Mouse (Mus musculus) heart, embryonic 13.5 days (tissue): ENCODE data around the gene Gm4175. TPM values are rescaled to one million over a fixed set of nuclear protein-coding genes. Genes with fewer than 3 reads are reported as not detected.
"Not testable (repeated sequence)": the region's sequence is repeated elsewhere in the genome, so short reads cannot be mapped to it uniquely, and the experiment has no call there.

Experiments used
- ATAC-seq: fragments of 200-750 bp; cut with Nextera tagmentation; 2 replicates; pipeline ENCODE4 v1.8.0; 2017; ENCODE audit warnings: moderate TSS enrichment; ENCODE audit not compliant: insufficient number of reproducible peaks, low FRiP score, low TSS enrichment; ENCODE audit errors: extremely low read depth
- H3K27ac ChIP-seq: fragments of 300-500 bp; sonication (generic); replicated peaks from 2 replicates; pipeline ENCODE4 v1.5.1; 2015; ENCODE audit warnings: moderate library complexity, mild to moderate bottlenecking, inconsistent platforms
- H3K27me3 ChIP-seq: fragments of 300-500 bp; sonication (generic); replicated peaks from 2 replicates; pipeline ENCODE4 v1.6.1; 2015; ENCODE audit warnings: mild to moderate bottlenecking, inconsistent platforms
- H3K36me3 ChIP-seq: fragments of 300-500 bp; sonication (generic); 2 replicates; pipeline ENCODE4 v1.6.1; 2015; ENCODE audit warnings: mild to moderate bottlenecking, inconsistent platforms
- H3K4me1 ChIP-seq: fragments of 300-500 bp; sonication (generic); 2 replicates; pipeline ENCODE4 v1.6.1; 2015; ENCODE audit warnings: inconsistent platforms
- H3K4me2 ChIP-seq: fragments of 300-500 bp; sonication (generic); 2 replicates; pipeline ENCODE4 v1.6.1; 2015; ENCODE audit warnings: inconsistent platforms, mild to moderate bottlenecking, moderate library complexity
- H3K4me3 ChIP-seq: fragments of 300-500 bp; sonication (generic); 2 replicates; pipeline ENCODE4 v1.5.1; 2015; ENCODE audit warnings: moderate library complexity, mild to moderate bottlenecking, inconsistent platforms
- H3K9ac ChIP-seq: fragments of 300-500 bp; sonication (generic); 2 replicates; pipeline ENCODE4 v1.6.1; 2015; ENCODE audit warnings: inconsistent platforms, mild to moderate bottlenecking, moderate library complexity
- H3K9me3 ChIP-seq: fragments of 300-500 bp; sonication (generic); 2 replicates; pipeline ENCODE4 v1.6.1; 2016; ENCODE audit warnings: inconsistent platforms
- WGBS: fragments of 180-500 bp; shearing (Covaris S2); methylation state at CpG from one replicate; pipeline ENCODE4 v1.1.7; 2015; ENCODE audit warnings: mixed read lengths; 5-methylcytosine and 5-hydroxymethylcytosine counted together
- polyA plus RNA-seq: library from polyadenylated mRNA; unstranded; fragments of >200 nt; fragmentation: Nextera tagmentation; extraction: Ambion mirVana; gene quantifications from 2 replicates; pipeline ENCODE4 v1.2.1, GENCODE M21; 2015

Gene Gm4175
- polyA plus RNA-seq: not detected in 2 replicates

DNA sequence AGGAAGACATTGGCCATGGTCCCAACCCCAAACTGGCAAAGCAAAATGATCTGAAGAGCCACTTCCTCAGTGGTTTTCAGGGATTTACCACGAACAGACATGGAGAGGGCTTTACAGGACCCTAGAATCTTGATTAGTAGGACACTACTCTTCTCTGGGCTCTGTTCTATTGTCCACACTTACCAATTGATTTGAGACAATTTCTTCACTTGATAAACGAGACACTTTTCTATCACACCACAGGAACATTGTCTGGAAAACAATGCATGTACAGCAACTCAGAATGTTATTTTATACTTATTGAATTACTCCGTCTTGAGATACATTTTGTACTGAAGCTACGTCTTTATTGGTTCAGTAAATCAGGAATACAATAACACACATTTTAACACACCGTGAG is at the start of gene Gm4175:
Gene Gm4175 (minus strand): TSS at position 101 of the 400 bp plus-strand sequence.
- H3K27ac ChIP-seq, H3K4me3 ChIP-seq, H3K9me3 ChIP-seq, H3K4me1 ChIP-seq, H3K4me2 ChIP-seq, H3K27me3 ChIP-seq, H3K36me3 ChIP-seq, ATAC-seq, H3K9ac ChIP-seq: not testable (repeated sequence)
- no CpG with 5 or more reads among the region's 5 CpGs for WGBS

DNA sequence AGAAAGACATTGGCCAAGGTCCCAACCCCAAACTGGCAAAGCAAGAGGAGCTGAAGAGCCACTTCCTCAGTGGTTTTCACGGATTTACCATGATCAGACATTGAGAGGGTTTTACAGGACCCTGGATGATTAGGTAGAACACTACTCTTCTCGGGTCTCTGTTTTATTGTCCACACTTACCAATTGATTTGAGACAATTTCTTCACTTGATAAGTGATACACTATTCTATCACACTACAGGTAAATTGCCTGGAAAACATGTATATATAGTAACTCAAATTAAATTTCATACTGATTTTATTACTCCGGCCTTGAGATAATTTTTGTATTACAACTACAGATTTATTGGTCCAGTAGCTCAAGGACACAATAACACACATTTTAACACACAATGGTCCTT is 35.4 kb upstream of the Gm4175 start, which contains the start of gene Gm4177:
Gene Gm4177 (minus strand): TSS at position 101 of the 400 bp plus-strand sequence.
- H3K27me3 ChIP-seq, ATAC-seq, H3K9me3 ChIP-seq, H3K9ac ChIP-seq, H3K4me2 ChIP-seq, H3K4me1 ChIP-seq, H3K27ac ChIP-seq, H3K36me3 ChIP-seq, H3K4me3 ChIP-seq: not testable (repeated sequence)
- no CpG with 5 or more reads among the region's 3 CpGs for WGBS

Other genes with a start within 250 kb of the Gm4175 start
- gene Vmn1r130, start 249.7 kb downstream of the Gm4175 start, polyA plus RNA-seq: not detected in 2 replicates
- not detected in 2 replicates for gene Vmn1r131, start 215.4 kb downstream of the Gm4175 start, polyA plus RNA-seq
- not detected in 2 replicates for gene Vmn1r132, start 147.4 kb downstream of the Gm4175 start, polyA plus RNA-seq
- gene Gm4177, start 35.3 kb upstream of the Gm4175 start, polyA plus RNA-seq: not detected in 2 replicates
- not detected in 2 replicates for gene Vmn1r135, start 70.9 kb upstream of the Gm4175 start, polyA plus RNA-seq
- gene Gm5725, start 82.8 kb upstream of the Gm4175 start, polyA plus RNA-seq: not detected in 2 replicates
- gene Gm5891, start 159.8 kb upstream of the Gm4175 start, polyA plus RNA-seq: not detected in 2 replicates
- gene Vmn1r137, start 233.1 kb upstream of the Gm4175 start, polyA plus RNA-seq: not detected in 2 replicates